Mouse (Mus musculus) heart, postnatal 0 days (tissue): ENCODE measurements at regions not wholly inside any gene's neighbourhood (a gene's known extent, or its start where the extent isn't known, plus 50 kb on each side); places are given as distances from the start of the nearest gene placed in this dataset.

Experiments
- CTCF ChIP-seq: IDR thresholded peaks from 2 replicates; pipeline ENCODE4 v1.5.1; 2016; ENCODE audit warnings: antibody characterized with exemption, control low read depth, low read depth
- EP300 ChIP-seq: IDR thresholded peaks from 2 replicates; pipeline ENCODE4 v1.6.1; 2016; ENCODE audit warnings: antibody characterized with exemption, low read depth

DNA sequence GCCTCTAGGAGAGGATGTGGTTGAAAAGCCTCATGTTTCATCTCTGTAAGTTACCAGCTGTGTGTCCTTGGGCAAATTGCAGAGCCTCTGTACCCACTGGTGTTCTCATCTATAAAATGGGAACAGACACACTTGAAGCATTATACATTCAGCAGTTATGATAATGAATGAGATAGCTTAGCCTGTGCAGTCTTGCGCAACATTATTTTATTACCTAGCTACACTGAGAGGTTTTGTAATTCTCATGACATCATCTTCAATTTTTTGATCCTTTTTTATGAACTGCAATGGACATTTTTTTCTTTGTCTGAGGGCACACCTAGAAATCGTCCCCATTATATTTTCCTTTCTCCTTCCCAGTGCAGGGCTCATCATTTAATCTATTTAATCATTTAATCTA lies 153.5 kb downstream of the Trmt11 start:
- TF ChIP-seq CTCF (no peak), EP300 (no peak)
